Mouse (Mus musculus) erythroblast, embryonic 14.5 days (primary cell): ENCODE measurements around the gene Scarb2.

Source experiments
- GATA1 ChIP-seq: IDR thresholded peaks from 2 replicates; pipeline ENCODE4 v1.6.1; 2012; ENCODE audit warnings: low read length, inconsistent platforms, mixed read lengths
- TAL1 ChIP-seq: IDR thresholded peaks from 3 replicates; pipeline ENCODE4 v1.6.1; 2012; ENCODE audit warnings: low read length, inconsistent platforms, mixed read lengths

- TF ChIP-seq TAL1 (no peak), GATA1 (no peak)
Observed at GRCm38 (mm10) chr5:92430723-92431122, 75.9 kb downstream of the Scarb2 start.
